Mouse (Mus musculus): ENCODE results near the gene Hoxa7. TPM values are rescaled to one million over a fixed set of nuclear protein-coding genes. Genes with fewer than 3 reads are reported as not detected.

The Hoxa7 gene
- polyA plus RNA-seq, 1 experiment: not detected

GRCm38 (mm10) chr6:52217895-52218642 lies 3.6 kb downstream of the Hoxa7 start:
- no peak overlapping the region for H3K4me3 ChIP-seq (ENCODE audit: insufficient read depth, low read depth, low read length)
- WGBS: 7% methylated on average over 23 of the region's 23 CpGs

DNA sequence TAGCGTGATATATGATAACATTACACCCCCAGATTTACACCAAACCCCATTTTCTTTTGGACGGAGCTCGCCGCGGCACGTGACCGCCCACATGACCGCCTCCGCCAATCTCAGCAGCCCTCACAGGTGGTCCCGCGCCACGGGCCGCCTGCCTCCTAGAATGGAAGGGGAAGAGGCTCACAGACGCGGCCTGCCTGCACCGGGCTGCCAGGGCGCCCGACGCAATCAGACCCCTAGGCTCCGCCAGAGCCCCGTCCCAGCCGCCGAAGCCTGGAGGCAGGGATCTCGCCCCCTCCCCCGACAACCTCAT lies 4.2 kb downstream of the Hoxa7 start:
- no peak overlapping the region for H3K27ac ChIP-seq (ENCODE audit: insufficient read depth, low read depth, low read length)
- 2% methylated on average over 25 of the region's 25 CpGs for WGBS
- peaks cover 6% of the 10 kb centered on the region for H3K4me1 ChIP-seq (ENCODE audit: control insufficient read depth, insufficient read depth, low read length)
- H3K4me3 ChIP-seq (ENCODE audit: insufficient read depth, low read depth, low read length): no peak overlapping the region
- no peak for TF ChIP-seq CTCF (IDR thresholded peaks at IDR 0.05; ENCODE audit: insufficient read depth, low read depth, low read length)
- no peak for TF ChIP-seq POLR2A (IDR thresholded peaks at IDR 0.05; ENCODE audit: insufficient read depth, low read depth, low read length)

More at GRCm38 (mm10) chr6:52217895-52218642, 3.6 kb downstream of the Hoxa7 start:
- H3K27ac ChIP-seq (ENCODE audit: insufficient read depth, low read depth, low read length): no peak overlapping the region
- no peak for TF ChIP-seq POLR2A (IDR thresholded peaks at IDR 0.05; ENCODE audit: insufficient read depth, low read depth, low read length)
- TF ChIP-seq CTCF (IDR thresholded peaks at IDR 0.05; ENCODE audit: insufficient read depth, low read depth, low read length): no peak
- peaks cover 6% of the 10 kb centered on the region for H3K4me1 ChIP-seq (ENCODE audit: control insufficient read depth, insufficient read depth, low read length)

DNA sequence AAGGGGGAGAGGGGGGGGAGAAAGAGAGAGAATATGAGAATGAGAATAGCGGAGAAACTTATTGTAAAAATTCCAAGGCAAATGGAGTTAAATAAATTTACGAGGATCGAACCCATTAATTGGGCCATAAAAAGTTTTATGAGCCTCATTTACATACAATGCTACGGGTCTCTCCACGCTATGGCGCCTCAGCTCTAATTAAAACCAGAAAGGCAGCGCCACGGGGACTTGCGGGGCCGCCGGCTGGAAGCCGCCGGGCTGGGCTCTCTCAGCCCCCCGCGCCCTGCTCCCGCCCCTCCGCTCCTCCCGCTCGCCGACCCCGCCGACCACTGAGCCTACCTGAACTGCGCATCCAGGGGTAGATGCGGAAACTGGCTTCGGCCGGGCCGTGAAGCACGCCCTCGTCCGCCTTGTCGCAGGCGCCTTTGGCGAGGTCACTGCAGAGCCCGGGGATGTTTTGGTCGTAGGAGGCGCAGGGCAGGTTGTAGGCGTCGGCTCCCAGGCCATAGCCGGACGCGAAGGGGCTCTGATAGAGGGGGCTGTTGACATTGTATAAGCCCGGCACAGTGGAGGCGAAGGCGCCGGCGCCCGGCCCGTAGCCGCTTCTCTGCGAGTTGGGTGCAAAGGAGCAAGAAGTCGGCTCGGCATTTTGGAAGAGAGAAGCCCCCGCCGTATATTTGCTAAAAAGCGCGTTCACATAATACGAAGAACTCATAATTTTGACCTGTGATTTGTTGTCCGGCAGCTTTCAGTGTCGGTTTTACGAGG lies 4.8 kb downstream of the Hoxa7 start:
- 4% methylated on average over 60 of the region's 60 CpGs for WGBS
- Histone ChIP-seq H3K27ac (ENCODE audit: insufficient read depth, low read depth, low read length) (no peak overlapping the region), H3K4me3 (ENCODE audit: insufficient read depth, low read depth, low read length) (no peak overlapping the region), H3K4me1 (ENCODE audit: control insufficient read depth, insufficient read depth, low read length) (peaks cover 6% of the 10 kb centered on the region)
- TF ChIP-seq POLR2A (IDR thresholded peaks at IDR 0.05; ENCODE audit: insufficient read depth, low read depth, low read length) (no peak), CTCF (IDR thresholded peaks at IDR 0.05; ENCODE audit: insufficient read depth, low read depth, low read length) (no peak)

DNA sequence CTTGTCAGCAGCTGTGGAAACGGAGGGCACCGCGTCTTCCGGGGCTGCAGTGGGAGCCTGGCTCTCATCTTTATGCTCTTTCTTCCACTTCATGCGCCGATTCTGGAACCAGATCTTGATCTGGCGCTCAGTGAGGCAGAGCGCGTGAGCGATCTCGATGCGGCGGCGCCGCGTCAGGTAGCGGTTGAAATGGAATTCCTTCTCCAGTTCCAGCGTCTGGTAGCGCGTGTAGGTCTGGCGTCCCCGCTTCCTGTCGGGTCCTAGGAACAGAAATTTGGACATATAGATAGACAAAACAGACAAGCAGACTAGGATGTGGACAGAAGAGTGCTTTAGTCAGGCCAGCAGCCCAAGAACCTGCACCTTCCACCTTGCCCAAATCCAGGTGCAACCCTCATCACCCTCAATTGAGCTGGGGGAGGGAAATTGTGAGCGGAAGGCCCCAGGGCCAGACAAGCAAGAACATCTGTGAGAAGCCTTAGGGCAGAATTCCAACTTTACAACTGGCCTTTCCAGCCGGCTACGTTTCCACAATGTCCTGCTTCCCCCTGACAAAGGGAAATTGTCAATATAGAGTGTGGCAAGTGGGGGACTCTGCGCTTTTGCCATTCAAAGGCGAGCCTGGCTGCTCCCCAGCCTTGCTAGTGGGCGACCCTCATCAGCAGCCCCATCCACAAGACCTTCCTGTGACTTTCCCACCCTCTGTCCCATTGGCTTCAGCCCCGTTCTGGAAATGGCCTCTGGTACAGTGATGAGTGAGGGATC lies 5.7 kb downstream of the Hoxa7 start:
- Histone ChIP-seq H3K4me3 (ENCODE audit: insufficient read depth, low read depth, low read length) (no peak overlapping the region), H3K4me1 (ENCODE audit: control insufficient read depth, insufficient read depth, low read length) (no peaks in the 10 kb centered on the region), H3K27ac (ENCODE audit: insufficient read depth, low read depth, low read length) (no peak overlapping the region)
- TF ChIP-seq CTCF (IDR thresholded peaks at IDR 0.05; ENCODE audit: insufficient read depth, low read depth, low read length): no peak
- no peak for TF ChIP-seq POLR2A (IDR thresholded peaks at IDR 0.05; ENCODE audit: insufficient read depth, low read depth, low read length)
- 3% methylated on average over 30 of the region's 30 CpGs for WGBS

DNA sequence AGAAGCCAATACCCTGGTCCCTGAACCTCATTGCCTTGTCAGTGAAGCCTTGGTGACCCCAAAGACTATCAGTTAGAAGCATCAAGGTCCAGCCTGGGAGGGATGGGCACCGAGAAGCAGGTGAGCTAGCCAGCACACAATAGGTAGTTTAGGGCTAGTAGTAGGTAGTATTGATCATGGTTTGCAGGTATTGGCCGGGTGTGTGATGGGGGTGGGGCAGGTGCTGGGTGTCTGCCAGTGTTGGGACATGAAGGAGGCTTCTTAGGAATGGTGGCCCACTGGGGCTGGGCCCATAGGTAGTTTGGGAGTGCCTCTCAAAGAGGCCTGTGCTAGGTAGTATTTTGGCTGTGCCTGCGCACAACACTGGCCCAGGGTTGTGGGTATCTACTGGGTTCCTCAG lies 6.6 kb downstream of the Hoxa7 start:
- WGBS: 11% methylated on average over 3 of the region's 3 CpGs
- H3K4me1 ChIP-seq (ENCODE audit: control insufficient read depth, insufficient read depth, low read length): no peaks in the 10 kb centered on the region
- no peak overlapping the region for H3K27ac ChIP-seq (ENCODE audit: insufficient read depth, low read depth, low read length)
- TF ChIP-seq CTCF (IDR thresholded peaks at IDR 0.05; ENCODE audit: insufficient read depth, low read depth, low read length) (no peak), POLR2A (IDR thresholded peaks at IDR 0.05; ENCODE audit: insufficient read depth, low read depth, low read length) (no peak)
- no peak overlapping the region for H3K4me3 ChIP-seq (ENCODE audit: insufficient read depth, low read depth, low read length)

DNA sequence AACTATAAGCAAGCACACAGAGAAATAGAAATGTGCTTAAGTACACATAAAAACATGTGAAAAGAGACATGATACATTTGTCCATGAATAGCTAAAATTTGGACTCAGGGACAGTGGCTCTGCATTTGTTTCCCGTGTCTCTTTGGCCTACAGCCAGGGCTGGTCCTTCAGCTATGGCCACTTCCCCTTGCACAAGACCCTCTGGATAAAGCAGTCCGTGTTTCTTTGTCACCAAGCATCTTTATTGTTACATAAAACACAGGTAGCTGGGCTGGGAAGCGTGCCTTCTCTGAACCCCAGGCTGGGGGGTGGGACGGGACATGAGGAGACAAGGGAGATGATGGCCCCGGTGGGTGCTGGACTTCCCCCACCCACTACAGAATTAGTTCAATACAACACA lies 7.4 kb downstream of the Hoxa7 start:
- Histone ChIP-seq H3K4me1 (ENCODE audit: control insufficient read depth, insufficient read depth, low read length) (no peaks in the 10 kb centered on the region), H3K4me3 (ENCODE audit: insufficient read depth, low read depth, low read length) (no peak overlapping the region), H3K27ac (ENCODE audit: insufficient read depth, low read depth, low read length) (no peak overlapping the region)
- 18% methylated on average over 5 of the region's 5 CpGs for WGBS
- no peak for TF ChIP-seq CTCF (IDR thresholded peaks at IDR 0.05; ENCODE audit: insufficient read depth, low read depth, low read length)
- TF ChIP-seq POLR2A (IDR thresholded peaks at IDR 0.05; ENCODE audit: insufficient read depth, low read depth, low read length): no peak

DNA sequence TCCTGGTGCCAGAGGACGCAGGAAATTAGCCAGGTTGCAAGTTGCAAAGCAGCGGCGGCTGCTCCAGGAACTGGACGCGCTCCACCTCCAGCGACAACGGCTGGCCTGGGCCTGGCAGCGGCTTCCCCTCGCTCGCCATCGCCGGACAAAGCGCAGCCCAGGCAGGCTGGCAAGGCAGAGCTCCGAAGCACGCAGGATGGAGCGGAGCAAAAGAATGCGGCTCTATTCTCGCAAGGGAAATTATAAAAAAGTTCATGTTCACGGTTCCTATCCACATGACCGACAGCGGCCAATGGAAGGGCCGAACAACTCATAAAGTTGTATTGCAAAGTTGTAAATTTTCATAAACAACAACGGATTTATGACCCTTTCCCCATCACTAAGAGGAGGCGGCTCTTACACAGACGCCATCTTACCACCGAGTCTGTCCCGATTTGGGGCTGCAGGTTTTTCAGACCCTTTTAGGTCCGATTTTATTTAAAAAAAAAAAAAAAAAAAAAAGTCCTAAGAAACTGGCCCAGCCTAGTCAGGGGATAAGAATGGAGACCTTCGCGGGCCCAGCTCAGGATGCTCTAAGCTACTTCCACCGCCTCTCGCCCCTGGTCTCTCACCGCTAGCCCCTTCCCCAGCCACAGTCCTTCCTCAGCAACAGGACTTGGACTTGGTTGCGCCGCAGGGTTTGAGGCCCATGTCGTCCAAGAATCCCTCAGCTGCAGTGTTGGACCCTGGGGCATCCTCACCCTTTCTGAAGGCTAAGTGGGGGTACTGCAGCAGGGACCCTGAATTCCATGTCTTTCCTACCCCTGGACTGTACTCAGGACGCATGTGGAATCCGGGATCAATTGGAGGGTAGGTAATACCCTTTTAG lies 8.3 kb downstream of the Hoxa7 start, which contains the start of the genes Hoxa3 and Gm28308:
TSS of gene Hoxa3 (minus strand) at position 218 of the 868 bp plus-strand sequence.
TSS of gene Gm28308 (minus strand) at position 221 of the 868 bp plus-strand sequence.
- H3K4me1 ChIP-seq (ENCODE audit: control insufficient read depth, insufficient read depth, low read length): no peaks in the 10 kb centered on the region
- 4% methylated on average over 38 of the region's 38 CpGs for WGBS
- no peak within 1 kb of the TSS for H3K27ac ChIP-seq (ENCODE audit: insufficient read depth, low read depth, low read length)
- TF ChIP-seq CTCF (IDR thresholded peaks at IDR 0.05; ENCODE audit: insufficient read depth, low read depth, low read length): no peak
- TF ChIP-seq POLR2A (IDR thresholded peaks at IDR 0.05; ENCODE audit: insufficient read depth, low read depth, low read length): no peak
- H3K4me3 ChIP-seq (ENCODE audit: insufficient read depth, low read depth, low read length): no peak within 1 kb of the TSS

DNA sequence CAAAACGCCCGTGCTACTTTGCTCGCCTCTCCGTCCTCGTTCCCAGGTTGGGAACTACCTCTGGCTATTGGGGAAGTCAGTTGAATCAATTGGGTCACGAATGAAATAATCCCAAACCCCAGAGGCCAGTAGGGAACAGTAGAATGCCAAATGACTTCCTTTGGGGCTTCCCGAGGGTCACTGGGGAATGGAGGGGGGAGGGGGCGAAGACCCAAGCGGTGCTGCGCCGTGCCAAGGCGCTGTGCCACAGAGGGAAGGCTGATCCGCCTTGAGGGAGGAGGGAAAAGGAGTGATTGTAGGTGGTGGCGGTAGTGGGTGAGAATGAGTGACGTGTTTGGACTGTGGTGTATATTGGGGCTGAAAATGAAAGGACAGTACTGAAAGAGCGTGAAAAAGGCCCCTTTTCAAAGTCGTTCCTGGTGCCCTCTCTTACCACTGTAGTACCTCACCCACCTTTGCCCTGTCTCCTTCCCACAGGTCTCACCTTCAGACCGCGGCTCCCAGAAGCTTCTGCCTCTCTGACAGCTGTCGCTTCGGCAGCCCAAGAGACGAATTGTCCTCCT lies 9.0 kb downstream of the Hoxa7 start:
- 3% methylated on average over 22 of the region's 22 CpGs for WGBS
- Histone ChIP-seq H3K27ac (ENCODE audit: insufficient read depth, low read depth, low read length) (no peak overlapping the region), H3K4me1 (ENCODE audit: control insufficient read depth, insufficient read depth, low read length) (no peaks in the 10 kb centered on the region), H3K4me3 (ENCODE audit: insufficient read depth, low read depth, low read length) (no peak overlapping the region)
- TF ChIP-seq CTCF (IDR thresholded peaks at IDR 0.05; ENCODE audit: insufficient read depth, low read depth, low read length) (no peak), POLR2A (IDR thresholded peaks at IDR 0.05; ENCODE audit: insufficient read depth, low read depth, low read length) (no peak)
